Comparison of ENCODE assay signal across 19 mouse cellular contexts in genomic region chr9:32713790-32714189, GRCm38 (mm10).
A peak's percentile ranks its signal among the peaks of the same experiment; 100 is the strongest.
DNase-seq lines count a peak whose midpoint lies in the region; ATAC-seq and TF ChIP-seq lines count a peak whose summit lies in the region.
"Had no signal": no experiment of that assay in that cellular context is flagged by ENCODE, and none has a peak within 500 bp of the region (broad histone marks: within the 10 kb centered on the region; RNA-seq: fewer than 3 reads in every experiment).

No protein-coding gene starts in this region.

- no peak overlapping the region for H3K9ac ChIP-seq in heart, adult 2 months (ENCODE audit: low read depth, low read length)
- H3K9ac ChIP-seq in kidney, embryonic 15.5 days, result no peak overlapping the region
- no peak overlapping the region for H3K9ac ChIP-seq in limb, embryonic 13.5 days
- H3K9ac ChIP-seq: liver, embryonic 14.5 days had no signal

- no peak for DNase-seq in heart, adult 2 months
- no peak for DNase-seq in heart, adult 18-20 months
- no peak for DNase-seq in kidney, adult 9 months
- DNase-seq in 3T3-L1 (ENCODE audit: low read depth, low spot score), result peak; percentile 35
- no peak for DNase-seq in right cerebral cortex, postnatal 10 days (ENCODE audit: low spot score in 2 of 2)
- DNase-seq: adrenal gland, adult 2 months; cerebellum, adult 11-12 months; cerebellum, postnatal 25 days; gastrocnemius, postnatal 10 days; kidney, postnatal 4 days; right cerebral cortex, postnatal 25 days; thymus, postnatal 25 days had no signal

- no peak for TF ChIP-seq CTCF in heart, adult 2 months (IDR thresholded peaks at IDR 0.05)

- no peak for TF ChIP-seq EP300 in heart, adult 2 months (IDR thresholded peaks at IDR 0.05; ENCODE audit: insufficient read depth, low read depth, low read length)

- H3K79me2 ChIP-seq in heart, adult 2 months (replicated peaks; ENCODE audit: control insufficient read depth, insufficient read depth, low read length), result peaks cover 3% of the 10 kb centered on the region; the same call in 1 of the 2 replicates

- ATAC-seq in kidney, embryonic 15.5 days (replicated peaks; ENCODE audit: low FRiP score), result no peak
- peak; percentile 68; the same call in 1 of the 2 replicates for ATAC-seq in limb, embryonic 13.5 days (ENCODE audit: low FRiP score, low read depth)
- ATAC-seq: forebrain, embryonic 16.5 days; hindbrain, embryonic 16.5 days; intestine, postnatal 0 days had no signal

- H3K27ac ChIP-seq in heart, adult 2 months, result peak overlapping the region; percentile 80
- 0 out of 2 replicates have a peak overlapping the region, but pooled peaks have one; percentile 28 for H3K27ac ChIP-seq in kidney, embryonic 15.5 days
- peak overlapping the region; percentile 74; the same call in 1 of the 2 replicates for H3K27ac ChIP-seq in limb, embryonic 13.5 days
- H3K27ac ChIP-seq: liver, embryonic 14.5 days; midbrain, embryonic 10.5 days had no signal

- whole genome bisulfite sequencing in heart, adult 2 months, result 44% methylated on average over 4 of the region's 4 CpGs
- 31% methylated on average over 4 of the region's 4 CpGs for WGBS in kidney, embryonic 15.5 days
- WGBS in limb, embryonic 13.5 days, result 14% methylated on average over 4 of the region's 4 CpGs

- H3K36me3 ChIP-seq in heart, adult 2 months (ENCODE audit: control insufficient read depth, insufficient read depth, low read length), result peaks cover 69% of the 10 kb centered on the region
- no peaks in the 10 kb centered on the region for H3K36me3 ChIP-seq in kidney, embryonic 15.5 days
- H3K36me3 ChIP-seq in limb, embryonic 13.5 days, result no peaks in the 10 kb centered on the region
- H3K36me3 ChIP-seq: midbrain, embryonic 10.5 days had no signal

- no peak overlapping the region for H3K4me2 ChIP-seq in kidney, embryonic 15.5 days
- H3K4me2 ChIP-seq in limb, embryonic 13.5 days (replicated peaks), result peak overlapping the region; percentile 44

- H3K27me3 ChIP-seq in heart, adult 2 months (ENCODE audit: control insufficient read depth, insufficient read depth, low read length), result no peaks in the 10 kb centered on the region
- H3K27me3 ChIP-seq in kidney, embryonic 15.5 days, result no peaks in the 10 kb centered on the region
- H3K27me3 ChIP-seq in limb, embryonic 13.5 days, result no peaks in the 10 kb centered on the region

- H3K9me3 ChIP-seq in kidney, embryonic 15.5 days (replicated peaks), result no peaks in the 10 kb centered on the region
- H3K9me3 ChIP-seq in limb, embryonic 13.5 days, result no peaks in the 10 kb centered on the region

- intact Hi-C loops in heart, adult 2 months (cut with DNase I), result loop anchor here (10.0 kb wide), 1 partner anchor 191 kb away; no protein-coding TSS in a partner anchor

- no peak overlapping the region for H3K4me3 ChIP-seq in heart, adult 2 months
- H3K4me3 ChIP-seq in kidney, embryonic 15.5 days (replicated peaks), result no peak overlapping the region
- no peak overlapping the region for H3K4me3 ChIP-seq in limb, embryonic 13.5 days
- H3K4me3 ChIP-seq: midbrain, embryonic 10.5 days had no signal

- H3K4me1 ChIP-seq in heart, adult 2 months (ENCODE audit: control insufficient read depth, insufficient read depth, low read length), result peaks cover 51% of the 10 kb centered on the region
- H3K4me1 ChIP-seq in kidney, embryonic 15.5 days, result peaks cover 100% of the 10 kb centered on the region
- H3K4me1 ChIP-seq in limb, embryonic 13.5 days, result peaks cover 100% of the 10 kb centered on the region

- TF ChIP-seq POLR2A in heart, adult 2 months (IDR thresholded peaks at IDR 0.05; ENCODE audit: insufficient read depth, low read depth, low read length), result no peak

Comparison
In these comparisons a context has a peak if more than half of its experiments do, and no peak if none do; other contexts are left out.
1. H3K27ac ChIP-seq: peak in every context shown above with its lines; median percentile 80 in heart, adult 2 months; 74 in limb, embryonic 13.5 days; 28 in kidney, embryonic 15.5 days.